Mouse (Mus musculus): Measurements from ENCODE around the gene Ap1s1. TPM values are rescaled to one million over a fixed set of nuclear protein-coding genes. Genes with fewer than 3 reads are reported as not detected.

Ap1s1 gene
- total RNA-seq (2014; rRNA removed) (105 and 144 TPM in 2 replicates), polyA plus RNA-seq (2015; fragmentation: Nextera tagmentation; extraction: Ambion mirVana) (335 and 346 TPM in 2 replicates)

GRCm38 (mm10) chr5:137045402-137046323 is at the start of gene Ap1s1:
TSS of gene Ap1s1 (minus strand) at chr5:137046135.
- Histone ChIP-seq H3K27ac (ENCODE audit: low read depth, low read length) (peak within 1 kb of the TSS; percentile 81), H3K27me3 (ENCODE audit: insufficient read depth, low read length) (no peaks in the 10 kb centered on the region), H3K4me3 (ENCODE audit: low read depth, low read length) (peak within 1 kb of the TSS; percentile 80), H3K9ac (peak within 1 kb of the TSS; percentile 90), H3K9me3 (ENCODE audit: low read length) (no peaks in the 10 kb centered on the region), H3K36me3 (ENCODE audit: insufficient read depth) (peaks cover 17% of the 10 kb centered on the region), H3K4me1 (ENCODE audit: insufficient read depth) (peaks cover 8% of the 10 kb centered on the region), H3K4me2 (ENCODE audit: low read depth) (peak within 1 kb of the TSS; percentile 81)
- 3% methylated on average over 47 of the region's 48 CpGs for WGBS
- peak; percentile 96 for ATAC-seq
- TF ChIP-seq CTCF (IDR thresholded peaks at IDR 0.05; ENCODE audit: low read depth): no peak
- DNase-seq: peak; percentile 100

- Histone ChIP-seq H3K36me3 (ENCODE audit: insufficient read depth) (no peaks in the 10 kb centered on the region), H3K9ac (no peak overlapping the region), H3K9me3 (ENCODE audit: low read length) (no peaks in the 10 kb centered on the region), H3K4me1 (ENCODE audit: insufficient read depth) (no peaks in the 10 kb centered on the region), H3K27ac (ENCODE audit: low read depth, low read length) (no peak overlapping the region), H3K4me3 (ENCODE audit: low read depth, low read length) (no peak overlapping the region), H3K4me2 (ENCODE audit: low read depth) (no peak overlapping the region), H3K27me3 (ENCODE audit: insufficient read depth, low read length) (no peaks in the 10 kb centered on the region)
- 85% methylated on average over 10 of the region's 10 CpGs for WGBS
- TF ChIP-seq CTCF (IDR thresholded peaks at IDR 0.05; ENCODE audit: low read depth): no peak
- DNase-seq: no peak
- no peak for ATAC-seq
Observed at GRCm38 (mm10) chr5:137095135-137095534, 49.2 kb upstream of the Ap1s1 start.

- ATAC-seq: no peak
Observed at GRCm38 (mm10) chr5:137093720-137094119, 47.8 kb upstream of the Ap1s1 start.

GRCm38 (mm10) chr5:137091560-137091959 is 45.6 kb upstream of the Ap1s1 start:
- Histone ChIP-seq H3K36me3 (ENCODE audit: insufficient read depth) (no peaks in the 10 kb centered on the region), H3K9me3 (ENCODE audit: low read length) (no peaks in the 10 kb centered on the region), H3K4me2 (ENCODE audit: low read depth) (no peak overlapping the region), H3K9ac (no peak overlapping the region), H3K4me1 (ENCODE audit: insufficient read depth) (no peaks in the 10 kb centered on the region), H3K4me3 (ENCODE audit: low read depth, low read length) (no peak overlapping the region), H3K27me3 (ENCODE audit: insufficient read depth, low read length) (no peaks in the 10 kb centered on the region), H3K27ac (ENCODE audit: low read depth, low read length) (no peak overlapping the region)
- ATAC-seq (no peak), DNase-seq (no peak)
- TF ChIP-seq CTCF (IDR thresholded peaks at IDR 0.05; ENCODE audit: low read depth): no peak
- 67% methylated on average over 6 of the region's 6 CpGs for WGBS

More at GRCm38 (mm10) chr5:137093720-137094119, 47.8 kb upstream of the Ap1s1 start:
- 88% methylated on average over 9 of the region's 9 CpGs for WGBS
- H3K4me1 ChIP-seq (ENCODE audit: insufficient read depth): no peaks in the 10 kb centered on the region
- H3K9ac ChIP-seq: no peak overlapping the region
- H3K27ac ChIP-seq (ENCODE audit: low read depth, low read length): no peak overlapping the region
- no peak for TF ChIP-seq CTCF (IDR thresholded peaks at IDR 0.05; ENCODE audit: low read depth)
- H3K9me3 ChIP-seq (ENCODE audit: low read length): no peaks in the 10 kb centered on the region
- no peaks in the 10 kb centered on the region for H3K36me3 ChIP-seq (ENCODE audit: insufficient read depth)
- no peak for DNase-seq
- no peak overlapping the region for H3K4me2 ChIP-seq (ENCODE audit: low read depth)
- H3K27me3 ChIP-seq (ENCODE audit: insufficient read depth, low read length): no peaks in the 10 kb centered on the region
- H3K4me3 ChIP-seq (ENCODE audit: low read depth, low read length): no peak overlapping the region

- Histone ChIP-seq H3K9ac (no peak overlapping the region), H3K9me3 (ENCODE audit: low read length) (no peaks in the 10 kb centered on the region), H3K4me1 (ENCODE audit: insufficient read depth) (no peaks in the 10 kb centered on the region), H3K36me3 (ENCODE audit: insufficient read depth) (no peaks in the 10 kb centered on the region), H3K27ac (ENCODE audit: low read depth, low read length) (no peak overlapping the region), H3K27me3 (ENCODE audit: insufficient read depth, low read length) (no peaks in the 10 kb centered on the region), H3K4me2 (ENCODE audit: low read depth) (no peak overlapping the region), H3K4me3 (ENCODE audit: low read depth, low read length) (no peak overlapping the region)
- 68% methylated on average over 10 of the region's 10 CpGs for WGBS
- no peak for TF ChIP-seq CTCF (IDR thresholded peaks at IDR 0.05; ENCODE audit: low read depth)
- no peak for ATAC-seq
- DNase-seq: no peak
Observed at GRCm38 (mm10) chr5:137090870-137091269, 44.9 kb upstream of the Ap1s1 start.

GRCm38 (mm10) chr5:137087410-137087809 is 41.5 kb upstream of the Ap1s1 start:
- ATAC-seq (no peak), DNase-seq (no peak)
- no peaks in the 10 kb centered on the region for H3K4me1 ChIP-seq (ENCODE audit: insufficient read depth)
- no peaks in the 10 kb centered on the region for H3K9me3 ChIP-seq (ENCODE audit: low read length)
- H3K4me3 ChIP-seq (ENCODE audit: low read depth, low read length): no peak overlapping the region
- no peak overlapping the region for H3K9ac ChIP-seq
- no peaks in the 10 kb centered on the region for H3K27me3 ChIP-seq (ENCODE audit: insufficient read depth, low read length)
- no peaks in the 10 kb centered on the region for H3K36me3 ChIP-seq (ENCODE audit: insufficient read depth)
- H3K27ac ChIP-seq (ENCODE audit: low read depth, low read length): no peak overlapping the region
- no peak overlapping the region for H3K4me2 ChIP-seq (ENCODE audit: low read depth)
- TF ChIP-seq CTCF (IDR thresholded peaks at IDR 0.05; ENCODE audit: low read depth): no peak
- 94% methylated on average over 8 of the region's 8 CpGs for WGBS

- H3K9me3 ChIP-seq (ENCODE audit: low read length): no peaks in the 10 kb centered on the region
- TF ChIP-seq CTCF (IDR thresholded peaks at IDR 0.05; ENCODE audit: low read depth): no peak
- no peaks in the 10 kb centered on the region for H3K27me3 ChIP-seq (ENCODE audit: insufficient read depth, low read length)
- ATAC-seq (no peak), DNase-seq (no peak)
- H3K4me2 ChIP-seq (ENCODE audit: low read depth): no peak overlapping the region
- 95% methylated on average over 3 of the region's 3 CpGs for WGBS
- H3K9ac ChIP-seq: no peak overlapping the region
- H3K4me1 ChIP-seq (ENCODE audit: insufficient read depth): no peaks in the 10 kb centered on the region
- H3K36me3 ChIP-seq (ENCODE audit: insufficient read depth): no peaks in the 10 kb centered on the region
- no peak overlapping the region for H3K27ac ChIP-seq (ENCODE audit: low read depth, low read length)
- H3K4me3 ChIP-seq (ENCODE audit: low read depth, low read length): no peak overlapping the region
Observed at GRCm38 (mm10) chr5:137085731-137086130, 39.8 kb upstream of the Ap1s1 start.

All from forebrain, postnatal 0 days (tissue).